Mouse (Mus musculus) regulatory T cell (primary cell): ENCODE measurements at regions not wholly inside any gene's neighbourhood (a gene's known extent, or its start where the extent isn't known, plus 50 kb on each side); places are given as distances from the start of the nearest gene placed in this dataset.

Source experiments
- in situ Hi-C: fragments of 300-600 bp; cut with MboI, MseI; formaldehyde crosslinking; loops from one replicate; pipeline ENCODE4 v1.15.1; 2025; ENCODE audit warnings: high pct_unique_total_duplicates

DNA sequence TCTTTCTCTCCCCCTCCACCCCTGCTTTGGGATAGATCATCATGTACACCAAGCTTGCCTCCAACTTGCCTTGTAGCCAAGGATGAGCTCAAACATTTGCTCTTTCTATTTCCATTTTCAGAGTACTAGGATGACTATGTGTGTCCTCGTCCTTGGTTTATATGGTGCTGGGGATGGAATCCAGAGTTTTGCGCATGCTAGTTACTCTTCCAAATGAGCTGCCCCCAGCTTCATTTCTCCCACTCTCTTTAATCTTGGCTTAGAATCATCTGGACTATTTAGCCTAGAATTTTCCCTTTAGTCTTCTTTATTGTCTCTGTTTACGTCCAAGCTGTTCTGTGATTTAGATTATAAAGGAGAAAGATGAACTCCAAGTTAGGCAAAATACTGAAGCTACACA lies 349.2 kb downstream of the Nucb2 start:
- in situ Hi-C loops, result no loop called here

DNA sequence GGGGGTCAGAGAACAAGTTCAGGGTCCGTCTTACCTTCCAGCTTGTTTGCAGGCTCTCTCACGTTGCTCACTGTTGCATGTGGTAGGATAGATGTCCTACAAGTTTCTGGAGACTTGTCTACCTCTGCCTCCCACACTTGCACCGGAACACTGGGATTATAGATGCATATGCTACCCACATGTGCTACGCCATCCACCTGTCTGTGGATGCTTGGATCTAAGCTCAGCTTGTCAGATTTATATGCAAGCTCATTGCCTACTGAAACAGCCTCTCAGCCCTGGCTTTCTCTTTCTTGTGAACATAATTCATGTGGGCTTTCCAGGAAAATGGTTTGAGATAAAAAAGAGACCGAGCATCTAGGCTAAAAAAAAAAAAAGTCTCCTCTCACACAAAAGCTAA lies 353.0 kb downstream of the Nucb2 start:
- in situ Hi-C loops, result no loop called here

GRCm38 (mm10) chr7:116857744-116858143 lies 353.6 kb downstream of the Nucb2 start:
- in situ Hi-C loops, result no loop called here

GRCm38 (mm10) chr7:116882268-116882964 lies 378.2 kb downstream of the Nucb2 start:
- in situ Hi-C loops, result no loop called here

- in situ Hi-C loops, result no loop called here
Observed at GRCm38 (mm10) chr7:116893846-116894245, 389.7 kb downstream of the Nucb2 start.

DNA sequence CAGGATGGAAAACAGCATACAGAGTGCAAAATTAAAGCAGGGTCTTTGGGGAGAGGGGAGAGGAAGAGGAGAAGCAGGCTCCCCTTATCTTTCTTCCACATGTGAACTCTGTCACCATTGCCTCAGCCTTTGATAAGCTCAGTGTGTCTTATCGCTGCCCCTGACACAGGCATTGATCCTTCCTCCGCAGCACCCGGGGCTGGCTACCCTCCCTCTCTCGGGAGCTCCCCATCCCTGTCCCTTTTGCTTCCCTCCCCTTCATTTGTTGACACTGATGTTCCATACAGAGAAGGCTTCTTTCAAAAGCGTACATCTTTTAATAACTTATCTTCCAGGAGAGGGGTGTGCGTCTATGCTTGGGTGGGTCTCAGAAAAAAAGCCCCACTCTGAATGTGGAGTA lies 411.6 kb downstream of the Nucb2 start:
- in situ Hi-C loops, result no loop called here

DNA sequence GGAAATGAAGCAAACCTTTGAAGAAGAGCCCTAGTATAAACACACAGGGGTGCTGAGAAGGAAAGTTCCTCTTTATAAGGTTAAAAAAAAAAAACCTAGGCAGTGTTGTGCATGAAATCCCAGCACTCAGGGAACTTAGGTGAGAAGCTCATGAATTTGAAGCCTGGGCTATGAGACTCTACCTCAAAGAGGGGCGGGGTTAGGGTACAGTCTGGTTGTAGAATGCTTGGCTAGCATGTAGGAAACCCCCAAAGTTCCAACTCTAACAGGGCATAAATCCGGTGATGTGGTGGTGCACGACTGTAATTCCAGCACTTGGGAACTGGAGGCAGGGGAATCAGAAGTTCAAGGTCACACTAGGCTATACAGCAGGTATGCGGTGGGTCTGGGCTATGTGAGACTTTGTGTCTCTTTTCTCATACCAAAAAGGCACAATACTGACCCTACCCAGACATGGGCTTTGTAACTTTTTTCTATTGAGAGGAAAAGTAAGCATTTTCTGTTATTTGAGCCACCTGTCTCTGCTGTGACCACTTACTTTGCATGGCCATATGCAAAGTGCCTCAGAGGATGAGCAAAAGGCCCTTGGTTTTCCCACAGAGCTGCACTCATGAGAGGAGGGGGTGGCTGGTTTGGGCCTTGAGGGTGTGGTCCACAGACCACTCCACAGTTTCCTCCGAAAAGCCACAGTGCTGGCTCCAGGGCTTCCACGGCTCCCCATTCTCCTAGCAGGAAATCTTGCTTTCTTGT lies 413.9 kb downstream of the Nucb2 start:
- in situ Hi-C loops, result no loop called here

GRCm38 (mm10) chr7:116946448-116946847 lies 434.3 kb upstream of the Xylt1 start:
- in situ Hi-C loops, result no loop called here

DNA sequence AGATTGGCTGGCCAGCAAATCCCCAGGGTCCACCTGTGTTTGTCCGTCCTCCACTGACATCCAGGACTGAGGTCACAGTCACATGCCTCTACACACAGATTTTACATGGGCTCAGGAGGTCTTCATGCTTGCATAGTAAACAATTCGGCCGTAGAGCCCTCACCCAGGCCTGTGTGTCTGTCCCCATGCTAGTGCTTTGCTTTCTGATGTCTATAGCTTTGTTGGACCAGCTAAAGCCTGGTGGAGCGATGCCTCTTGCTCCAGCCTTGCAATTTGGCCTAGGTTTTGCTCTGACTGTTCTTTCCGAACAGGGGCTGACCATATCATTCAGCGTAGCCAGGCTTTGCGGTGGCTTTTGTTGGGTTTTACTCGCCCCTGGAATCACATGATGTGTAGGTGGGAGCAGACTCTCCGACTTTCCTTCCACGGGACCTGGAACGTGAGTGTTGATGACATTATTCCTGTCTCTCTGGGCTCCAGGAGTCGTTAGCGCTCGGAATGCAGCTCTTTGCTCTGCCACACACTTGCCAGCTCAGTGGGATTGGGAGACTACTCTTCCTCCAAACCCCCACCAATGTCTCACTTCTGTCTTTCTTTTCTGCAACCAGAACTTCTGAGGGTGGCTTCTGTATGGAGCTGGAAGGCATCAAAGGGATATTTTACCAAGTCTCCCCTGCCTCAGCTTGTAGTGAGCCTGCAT lies 421.4 kb upstream of the Xylt1 start:
- in situ Hi-C loops, result no loop called here

DNA sequence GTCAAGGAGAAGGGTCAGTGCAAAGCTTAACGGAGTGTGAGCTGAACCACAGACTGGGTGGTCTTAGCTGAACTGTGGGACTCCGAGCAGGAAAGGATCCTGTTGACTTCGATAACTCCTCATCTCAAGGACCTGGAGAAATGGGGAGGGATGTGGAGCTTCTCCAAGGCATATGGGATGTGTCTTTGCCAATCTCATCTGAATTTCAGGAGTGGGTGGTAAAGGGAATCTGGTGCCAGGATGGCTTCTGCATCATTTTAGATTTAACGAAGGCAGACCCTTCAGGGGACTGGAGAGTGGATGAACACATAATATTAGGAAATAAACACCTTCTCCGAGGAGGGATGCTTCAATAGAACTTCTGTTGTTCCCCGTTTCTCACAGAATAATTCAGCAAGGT lies 416.9 kb upstream of the Xylt1 start:
- in situ Hi-C loops, result no loop called here

DNA sequence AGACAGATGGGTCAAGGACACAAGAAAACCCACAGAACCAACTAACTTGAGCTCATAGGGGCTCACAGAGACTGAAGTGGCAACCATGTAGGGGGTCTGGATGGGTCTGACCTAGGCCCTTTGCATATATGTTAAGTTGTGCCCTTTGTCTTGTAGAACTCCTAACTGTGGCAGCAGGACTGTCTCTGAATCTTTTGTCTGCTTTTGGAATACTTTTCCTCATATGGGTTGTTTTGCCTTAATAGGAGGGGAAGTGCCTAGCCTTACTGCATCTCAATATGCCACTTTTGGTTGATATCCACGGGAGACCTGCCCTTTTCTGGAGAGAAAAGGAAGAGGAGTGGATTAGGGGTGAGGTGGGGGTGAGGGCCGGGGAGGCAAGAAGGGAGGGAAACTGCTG lies 389.4 kb upstream of the Xylt1 start:
- in situ Hi-C loops, result no loop called here

DNA sequence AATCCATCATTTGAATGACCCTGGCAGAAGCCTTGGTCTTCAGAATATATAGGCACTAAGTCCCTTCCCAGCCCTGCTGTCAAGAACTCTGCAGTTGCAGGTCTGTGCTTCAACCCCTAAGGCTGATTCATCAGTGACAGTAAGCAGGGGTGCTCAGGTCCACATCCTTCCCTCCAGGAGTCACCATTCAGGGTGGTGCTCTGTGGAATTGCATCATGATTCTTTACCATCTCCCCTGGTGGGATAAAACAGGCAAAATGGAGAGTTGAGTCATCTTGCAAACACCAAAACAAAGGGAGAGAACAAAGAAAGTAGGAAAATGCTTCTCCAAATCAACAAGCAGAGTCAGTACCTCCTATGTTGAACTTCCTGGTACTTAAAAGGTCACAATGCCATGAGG lies 388.6 kb upstream of the Xylt1 start:
- in situ Hi-C loops, result no loop called here

DNA sequence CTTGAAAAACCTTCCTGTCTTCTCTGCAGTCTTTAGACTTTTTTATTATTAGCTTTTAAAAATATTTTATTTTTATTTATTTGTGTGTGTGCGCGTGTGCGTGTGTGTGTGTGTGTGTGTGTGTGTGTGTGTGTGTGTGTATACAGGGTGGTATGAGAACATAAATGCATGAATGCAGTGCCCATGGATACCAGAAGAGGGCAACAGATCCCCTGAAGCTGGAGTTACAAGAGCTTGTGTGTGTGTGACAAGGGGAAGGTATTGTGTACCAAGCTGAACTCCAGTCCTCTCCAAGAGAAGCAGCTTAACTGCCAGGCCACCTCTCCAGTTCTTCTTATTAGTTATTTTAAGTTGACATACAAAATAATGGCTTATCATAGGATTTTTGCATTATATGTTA lies 385.0 kb upstream of the Xylt1 start:
- in situ Hi-C loops, result no loop called here

DNA sequence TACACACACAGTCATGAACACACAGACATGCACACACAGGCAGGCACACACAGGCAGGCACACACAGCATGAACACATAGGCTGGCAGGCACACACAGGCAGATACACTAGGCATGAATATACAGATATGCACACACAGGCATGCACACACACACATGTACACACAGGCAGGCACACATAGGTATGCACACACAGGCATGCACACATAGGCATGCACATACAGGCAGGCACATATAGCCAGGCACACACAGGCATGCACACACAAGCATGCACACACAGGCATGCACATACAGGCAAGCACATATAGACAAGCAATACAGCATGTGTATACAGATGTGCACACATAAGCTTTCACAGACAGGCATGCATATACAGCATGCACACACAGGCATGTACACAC lies 377.6 kb upstream of the Xylt1 start:
- in situ Hi-C loops, result no loop called here

DNA sequence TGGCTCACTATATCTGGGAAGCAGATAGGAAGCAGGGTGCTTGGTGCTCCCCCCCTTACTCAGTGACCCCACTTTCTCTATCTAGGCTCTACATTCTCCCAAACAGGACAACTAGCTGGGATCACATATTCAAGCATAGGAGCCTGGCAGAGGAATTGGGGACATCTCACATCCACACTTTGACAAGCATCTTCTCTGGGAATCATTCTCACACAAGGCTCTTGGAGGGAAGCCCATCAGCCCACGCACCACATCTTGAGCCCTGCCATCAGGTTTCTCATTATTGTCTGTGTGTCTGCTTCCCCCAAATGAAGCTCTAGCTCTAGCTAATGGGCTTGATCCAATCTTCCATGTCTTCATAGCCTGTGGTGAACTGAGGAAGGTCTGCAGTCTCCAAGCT lies 362.4 kb upstream of the Xylt1 start:
- in situ Hi-C loops, result no loop called here

GRCm38 (mm10) chr7:117021716-117022115 lies 359.1 kb upstream of the Xylt1 start:
- in situ Hi-C loops, result no loop called here

- in situ Hi-C loops, result no loop called here
Observed at GRCm38 (mm10) chr7:117044926-117045325, 335.9 kb upstream of the Xylt1 start.

DNA sequence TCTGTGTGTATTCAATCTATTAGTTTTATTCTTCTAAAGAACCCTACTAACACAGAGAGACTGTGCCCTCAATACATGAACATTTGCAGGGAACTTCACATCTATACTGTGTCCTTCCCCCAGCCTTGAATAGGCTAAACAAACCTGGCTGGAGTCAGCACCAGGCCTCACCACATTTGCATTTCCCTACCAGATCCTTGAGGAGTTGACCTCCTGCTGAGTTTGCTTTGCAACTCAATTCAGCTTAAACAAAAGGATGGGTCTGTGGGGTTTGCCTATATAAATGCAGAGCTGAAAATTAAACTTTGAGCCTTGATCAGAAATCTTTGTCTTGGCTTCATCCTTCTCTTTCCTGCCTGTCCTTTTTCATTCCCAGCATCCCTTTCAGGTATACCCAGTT lies 331.5 kb upstream of the Xylt1 start:
- in situ Hi-C loops, result no loop called here

DNA sequence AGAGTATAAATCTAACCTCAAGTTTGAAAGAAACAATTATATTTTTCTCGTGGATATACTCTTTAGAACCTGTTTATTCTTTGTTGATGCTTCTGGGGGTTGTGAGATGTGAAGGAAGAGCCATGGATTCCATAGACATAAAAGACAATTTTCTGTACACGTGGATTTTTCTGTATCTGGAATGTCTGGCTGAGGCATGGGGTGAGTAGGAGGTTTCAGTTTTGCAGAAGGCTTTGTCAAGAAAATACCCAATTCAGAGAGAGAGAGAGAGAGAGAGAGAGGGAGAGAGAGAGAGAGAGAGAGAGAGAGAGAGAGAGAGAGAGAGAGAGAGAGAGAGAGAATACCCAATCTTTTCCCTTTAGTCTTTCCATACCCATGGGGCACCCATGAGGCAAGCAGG lies 315.0 kb upstream of the Xylt1 start:
- in situ Hi-C loops, result no loop called here

DNA sequence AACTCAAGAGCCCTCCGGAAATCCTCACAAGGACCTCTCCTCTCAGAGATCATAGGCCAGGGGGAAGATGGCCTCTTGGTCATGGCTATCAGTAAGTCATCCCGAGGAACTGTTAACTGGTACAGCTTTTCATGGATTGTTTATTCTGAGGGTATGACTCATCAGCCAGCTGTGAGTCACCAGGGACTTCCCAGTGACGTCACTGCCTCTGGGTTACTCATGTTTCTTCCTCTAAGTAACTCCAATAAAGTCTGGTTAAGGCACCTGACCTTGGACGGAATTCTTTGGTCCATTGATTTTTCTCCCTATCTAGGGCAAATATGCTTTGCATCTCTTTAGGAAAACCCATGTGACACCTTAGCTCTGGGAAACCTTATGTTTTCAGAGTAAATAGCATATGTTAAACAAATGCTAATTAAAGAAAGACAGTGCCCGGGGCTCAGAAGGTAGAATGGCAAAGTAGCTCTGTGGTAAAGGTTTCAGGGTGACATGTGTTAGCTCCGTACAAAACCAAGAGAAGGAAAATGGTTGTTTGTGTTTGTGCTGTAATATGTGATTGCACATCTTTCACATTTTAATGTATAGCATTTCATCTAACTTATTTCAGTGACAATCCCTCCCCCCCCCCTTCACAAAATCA lies 289.7 kb upstream of the Xylt1 start:
- in situ Hi-C loops, result no loop called here

DNA sequence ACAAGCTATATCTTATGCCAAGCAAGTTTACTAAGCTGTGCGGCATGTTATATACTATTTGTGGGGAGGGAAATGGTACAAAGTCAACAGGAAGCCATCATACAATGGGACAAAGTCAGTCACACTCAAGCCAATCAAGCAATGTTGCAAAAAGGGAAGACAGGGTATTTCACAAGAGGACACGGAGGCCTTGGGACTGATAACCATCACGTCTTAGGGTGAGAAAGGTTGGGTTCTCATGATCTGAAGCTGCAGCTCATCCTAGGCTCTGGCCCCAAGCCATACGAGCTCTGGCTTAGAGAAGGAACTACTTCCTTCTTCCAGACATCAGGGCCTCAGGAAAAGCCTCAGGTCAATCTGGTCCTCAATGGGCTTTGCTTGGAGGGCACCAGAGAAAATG lies 287.9 kb upstream of the Xylt1 start:
- in situ Hi-C loops, result no loop called here

DNA sequence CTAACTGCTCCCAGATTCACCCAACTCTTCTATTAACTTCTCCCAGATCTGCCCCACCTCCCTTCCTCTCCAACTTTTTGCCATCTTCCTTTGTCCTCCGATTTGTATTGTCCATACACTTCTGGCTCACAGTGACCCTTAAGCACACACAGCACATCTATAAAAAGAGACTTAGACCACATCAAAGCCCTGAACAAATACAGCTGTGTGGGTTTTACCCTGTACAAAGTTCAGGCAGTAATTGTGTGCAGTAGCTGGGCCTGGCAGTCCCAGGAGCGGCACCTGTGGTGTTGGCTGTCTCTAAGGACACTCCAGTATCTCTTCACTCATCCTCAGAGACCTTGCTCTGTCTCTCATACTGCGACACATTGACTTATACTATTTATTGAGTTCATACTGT lies 283.2 kb upstream of the Xylt1 start:
- in situ Hi-C loops, result no loop called here
